Mouse (Mus musculus) small intestine, adult 2 months (tissue): ENCODE measurements at regions not wholly inside any gene's neighbourhood (a gene's known extent, or its start where the extent isn't known, plus 50 kb on each side); places are given as distances from the start of the nearest gene placed in this dataset.

Experiments
- H3K27ac ChIP-seq: fragments of 200-500 bp; 2 replicates; pipeline ENCODE4 v1.5.1; 2012; ENCODE audit warnings: low read depth, low read length, control low read depth, inconsistent platforms; ENCODE audit not compliant: insufficient read depth
- H3K27me3 ChIP-seq: fragments of 200-500 bp; 2 replicates; pipeline ENCODE4 v1.6.1; 2012; ENCODE audit warnings: mild to moderate bottlenecking, moderate library complexity, low read length, inconsistent platforms; ENCODE audit not compliant: control insufficient read depth, insufficient read depth
- H3K36me3 ChIP-seq: fragments of 200-500 bp; 2 replicates; pipeline ENCODE4 v1.6.1; 2012; ENCODE audit warnings: mild to moderate bottlenecking, low read length, control low read depth, inconsistent platforms; ENCODE audit not compliant: control insufficient read depth, insufficient read depth
- H3K4me1 ChIP-seq: fragments of 200-500 bp; 2 replicates; pipeline ENCODE4 v1.6.1; 2012; ENCODE audit warnings: low read length, inconsistent platforms, mixed read lengths; ENCODE audit not compliant: control insufficient read depth, insufficient read depth, insufficient read length
- H3K4me3 ChIP-seq: fragments of 200-500 bp; 2 replicates; pipeline ENCODE4 v1.5.1; 2012; ENCODE audit warnings: low read depth, mild to moderate bottlenecking, control low read depth, inconsistent platforms, low read length, moderate library complexity
- CTCF ChIP-seq: fragments of 200-500 bp; IDR thresholded peaks from 2 replicates; pipeline ENCODE4 v1.5.1; 2012; ENCODE audit warnings: low read depth, mild to moderate bottlenecking, control low read depth, inconsistent platforms, low read length, moderate library complexity, mixed read lengths; ENCODE audit not compliant: insufficient replicate concordance, insufficient read length; ENCODE audit errors: extremely low read depth
- POLR2A ChIP-seq: fragments of 200-500 bp; IDR thresholded peaks from 2 replicates; pipeline ENCODE4 v1.6.1; 2012; ENCODE audit warnings: low read depth, mild to moderate bottlenecking, control low read depth, inconsistent platforms, low read length, moderate library complexity
- WGBS: fragments of 180-500 bp; shearing (Covaris S2); methylation state at CpG from one replicate; pipeline ENCODE4 v1.1.7; 2018; 5-methylcytosine and 5-hydroxymethylcytosine counted together

- H3K4me1 ChIP-seq: no peaks in the 10 kb centered on the region
- H3K36me3 ChIP-seq: no peaks in the 10 kb centered on the region
- WGBS: 93% methylated on average over 5 of the region's 5 CpGs
- H3K4me3 ChIP-seq: no peak overlapping the region
- no peak overlapping the region for H3K27ac ChIP-seq
- no peaks in the 10 kb centered on the region; the same call in 1 of the 2 replicates for H3K27me3 ChIP-seq
- TF ChIP-seq POLR2A (no peak), CTCF (no peak)
Measured at GRCm38 (mm10) chr3:119494580-119494979, 289.7 kb downstream of the Ptbp2 start.

GRCm38 (mm10) chr3:119492627-119493026 lies 291.6 kb downstream of the Ptbp2 start:
- H3K4me3 ChIP-seq: no peak overlapping the region
- no peaks in the 10 kb centered on the region for H3K36me3 ChIP-seq
- 67% methylated on average over 1 of the region's 1 CpGs for WGBS
- no peaks in the 10 kb centered on the region; the same call in 1 of the 2 replicates for H3K27me3 ChIP-seq
- H3K27ac ChIP-seq: no peak overlapping the region
- no peaks in the 10 kb centered on the region for H3K4me1 ChIP-seq
- TF ChIP-seq POLR2A (no peak), CTCF (no peak)

GRCm38 (mm10) chr3:119489336-119489735 lies 294.9 kb downstream of the Ptbp2 start:
- Histone ChIP-seq H3K4me3 (no peak overlapping the region), H3K4me1 (no peaks in the 10 kb centered on the region), H3K36me3 (no peaks in the 10 kb centered on the region), H3K27me3 (no peaks in the 10 kb centered on the region), H3K27ac (no peak overlapping the region)
- TF ChIP-seq POLR2A: no peak
- TF ChIP-seq CTCF: no peak
